Mouse (Mus musculus) sigmoid colon, adult 10 weeks (tissue): ENCODE data around the gene 1700016K19Rik. TPM values are rescaled to one million over a fixed set of nuclear protein-coding genes. Genes with fewer than 3 reads are reported as not detected.

Source experiments
- polyA plus RNA-seq: library from polyadenylated mRNA; stranded (reverse); fragments of 350-450 nt; fragmentation: Illumina TruSeq; extraction: RNeasy Lipid Tissue Mini Kit (QIAGEN cat#74804); gene quantifications from one replicate; pipeline ENCODE4 v1.2.3, GENCODE M21; 2014; ENCODE audit warnings: low read depth, low replicate concordance

The 1700016K19Rik gene
- polyA plus RNA-seq: 0.69 TPM

DNA sequence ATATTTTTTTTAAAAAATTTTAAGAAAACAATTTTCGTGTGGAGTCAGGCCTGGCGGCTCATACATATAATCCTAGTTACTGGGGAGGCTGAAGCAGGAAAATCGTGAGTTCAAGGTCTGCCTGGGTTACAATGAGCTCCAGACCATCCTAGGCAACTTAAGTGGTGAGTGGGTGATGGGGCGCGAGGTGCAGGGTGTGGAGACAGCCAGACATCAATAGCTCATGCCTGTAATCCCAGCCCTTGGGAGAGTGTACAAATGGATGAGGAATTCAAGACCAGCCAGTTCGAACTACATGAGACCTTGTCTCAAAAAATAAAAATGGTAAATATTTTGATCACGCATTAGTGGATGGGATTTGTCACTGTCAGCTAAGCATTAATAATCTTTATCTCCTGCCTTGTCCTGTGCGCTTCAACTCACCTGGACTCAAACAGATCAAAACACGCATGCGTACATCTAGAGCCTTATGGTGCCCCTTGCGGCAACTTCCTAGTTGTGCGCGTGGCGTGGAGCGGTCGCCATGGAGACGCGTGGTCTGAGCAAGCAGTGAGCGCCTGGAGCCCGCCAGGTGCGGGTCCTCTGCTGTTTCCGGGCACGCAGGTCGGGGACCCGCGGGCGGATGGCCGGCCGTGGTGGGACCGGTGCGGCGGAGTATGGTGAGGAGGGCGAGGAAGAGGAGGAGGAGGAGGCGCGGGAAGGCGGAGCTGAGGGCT is at the start of gene 1700016K19Rik:
1700016K19Rik (plus strand) TSS at position 473 of the 716 bp plus-strand sequence.

DNA sequence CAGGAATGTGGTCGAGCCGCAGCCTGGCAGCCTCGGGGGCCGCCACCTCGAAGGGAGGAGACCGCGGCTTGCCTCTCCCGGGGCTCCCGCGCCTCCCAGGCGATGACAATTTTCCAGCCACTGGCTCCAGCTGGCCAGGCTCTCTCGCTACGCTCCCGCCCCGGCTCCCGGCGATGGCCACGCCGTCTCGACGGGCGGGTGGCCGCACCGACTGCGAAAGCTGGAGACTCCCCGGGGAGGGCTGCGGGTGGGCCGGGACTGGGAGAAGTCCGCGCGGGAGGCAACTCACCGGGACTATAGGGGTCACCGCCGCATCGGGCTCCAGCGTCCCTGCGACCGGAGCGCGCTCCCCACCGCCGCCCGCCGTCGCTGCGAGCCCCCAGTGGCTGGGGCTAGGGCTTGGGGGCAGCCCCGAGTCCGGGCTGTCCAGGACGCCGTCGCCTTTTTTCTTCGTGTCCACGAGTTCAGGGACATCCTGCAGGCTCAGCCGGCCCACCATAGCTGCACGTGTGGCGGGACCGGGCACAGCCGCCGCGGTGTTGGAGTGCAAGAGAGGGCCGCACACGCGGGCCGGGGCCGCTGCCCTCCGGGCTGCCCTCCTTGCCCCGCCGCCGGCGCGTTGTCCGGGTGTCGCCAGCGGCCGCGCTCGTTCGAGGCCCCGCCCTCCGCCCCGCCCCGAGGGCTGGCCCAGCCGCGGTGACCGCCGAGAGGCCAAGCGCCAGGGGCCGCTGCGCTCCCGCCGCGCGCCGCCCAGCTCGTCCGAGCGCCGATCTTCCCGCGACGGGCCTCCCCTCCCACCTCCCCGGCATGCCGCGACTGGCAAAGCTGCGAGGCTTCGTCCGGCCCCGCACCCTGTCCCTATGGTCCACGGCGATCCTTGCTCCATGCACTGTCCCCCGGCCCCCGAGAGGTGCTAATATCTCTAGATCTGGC is 27.7 kb downstream of the 1700016K19Rik start, which contains the start of gene Rflnb:
Rflnb (minus strand) TSS at position 644 of the 933 bp plus-strand sequence.

Other genes with a start within 250 kb of the 1700016K19Rik start
- gene Doc2b, start 203.9 kb upstream of the 1700016K19Rik start, polyA plus RNA-seq: 0.60 TPM
- gene Rph3al, start 61.5 kb upstream of the 1700016K19Rik start, polyA plus RNA-seq: 4.4 TPM
- 68.5 TPM for gene Rflnb, start 27.9 kb downstream of the 1700016K19Rik start, polyA plus RNA-seq
- gene Vps53, start 179.7 kb downstream of the 1700016K19Rik start, polyA plus RNA-seq: 55.6 TPM
- gene Fam57a, start 179.8 kb downstream of the 1700016K19Rik start, polyA plus RNA-seq: 22.2 TPM
- not detected for gene Dbil5, start 217.7 kb downstream of the 1700016K19Rik start, polyA plus RNA-seq
- gene Gemin4, start 217.8 kb downstream of the 1700016K19Rik start, polyA plus RNA-seq: 2.9 TPM
- 1.5 TPM for gene Mrm3, start 243.8 kb downstream of the 1700016K19Rik start, polyA plus RNA-seq
- gene Glod4, start 243.8 kb downstream of the 1700016K19Rik start, polyA plus RNA-seq: 118 TPM